Mouse (Mus musculus) lung, postnatal 0 days (tissue): ENCODE results near the gene Gm47791.

ENCODE experiments used
- CTCF ChIP-seq: IDR thresholded peaks from 2 replicates; pipeline ENCODE4 v1.5.1; 2016; ENCODE audit warnings: antibody characterized with exemption, mild to moderate bottlenecking
- EP300 ChIP-seq: IDR thresholded peaks from 2 replicates; pipeline ENCODE4 v1.6.1; 2016; ENCODE audit warnings: antibody characterized with exemption, mild to moderate bottlenecking, control low read depth

DNA sequence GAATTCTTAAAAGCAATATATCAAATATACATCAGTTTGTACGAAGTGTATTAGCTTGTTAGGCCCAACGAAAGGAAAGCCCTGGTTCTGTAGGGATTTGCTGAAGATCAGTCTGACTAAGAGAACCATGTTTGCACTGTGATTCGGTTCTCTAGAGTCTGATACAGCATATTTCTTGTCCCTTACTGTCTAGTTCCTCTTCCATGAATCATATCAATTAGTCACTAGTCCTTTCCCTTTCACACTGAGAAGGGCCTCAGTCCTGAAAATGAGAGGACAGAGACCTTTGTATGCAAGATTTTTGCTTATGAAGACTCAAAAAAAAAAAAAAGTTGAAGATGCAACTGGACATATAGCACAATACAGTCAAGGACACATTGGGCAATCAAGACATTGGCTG, 22.1 kb upstream of the Gm47791 start:
- no peak for TF ChIP-seq CTCF
- no peak for TF ChIP-seq EP300
